Mouse (Mus musculus) WW6 (cell line): ENCODE measurements at regions not wholly inside any gene's neighbourhood (a gene's known extent, or its start where the extent isn't known, plus 50 kb on each side); places are given as distances from the start of the nearest gene placed in this dataset.

Source experiments
- DNase-seq: peaks from one replicate; pipeline ENCODE4 v3.0.0-alpha.2; 2013; ENCODE audit warnings: low read depth, low spot score

- no peak for DNase-seq
These were observed 176.4 kb downstream of the Nucb2 start for GRCm38 (mm10) chr7:116680523-116680922.

DNA sequence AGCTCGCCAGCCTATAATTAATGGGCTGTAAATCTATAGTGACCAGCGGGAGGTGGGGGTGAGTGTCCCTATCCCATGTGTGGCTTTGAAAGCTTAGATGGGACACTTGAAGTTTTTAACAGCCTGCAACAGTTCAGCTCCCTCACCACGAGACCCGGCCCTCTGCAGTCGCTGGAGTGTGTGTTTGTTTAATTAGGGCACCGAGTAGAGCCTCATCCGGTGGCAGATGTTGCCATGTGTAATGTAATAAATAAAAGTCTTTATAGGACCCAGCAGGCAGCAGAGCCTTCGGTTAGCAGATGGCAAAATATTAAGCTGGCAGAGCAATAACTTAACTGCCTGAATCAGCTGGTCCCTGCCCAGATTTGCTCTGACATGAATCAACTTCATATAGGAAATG is 177.1 kb downstream of the Nucb2 start:
- no peak for DNase-seq

DNA sequence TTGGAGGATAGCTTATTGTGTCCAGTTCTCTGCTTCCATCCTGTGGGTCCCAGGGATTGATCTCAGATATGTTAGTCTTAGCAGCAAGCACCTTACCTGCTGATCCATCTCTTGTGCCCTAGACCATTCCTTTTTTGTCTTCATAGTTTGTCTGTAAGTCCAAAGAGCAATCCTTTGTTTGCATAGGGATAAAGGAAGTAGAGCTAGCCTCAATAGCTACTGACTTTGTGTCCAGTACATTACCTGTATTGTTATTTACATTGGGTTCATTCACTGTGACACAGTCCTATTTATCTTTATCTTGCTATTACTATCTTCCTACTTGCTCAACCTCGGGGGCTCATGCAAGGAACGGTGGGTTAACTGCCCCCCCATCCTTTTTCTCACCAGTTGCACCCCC is 196.2 kb downstream of the Nucb2 start:
- no peak for DNase-seq

GRCm38 (mm10) chr7:116701466-116702342 is 197.5 kb downstream of the Nucb2 start:
- peak; percentile 16 for DNase-seq

- DNase-seq, result no peak
These were observed 198.4 kb downstream of the Nucb2 start for GRCm38 (mm10) chr7:116702596-116702995.

DNA sequence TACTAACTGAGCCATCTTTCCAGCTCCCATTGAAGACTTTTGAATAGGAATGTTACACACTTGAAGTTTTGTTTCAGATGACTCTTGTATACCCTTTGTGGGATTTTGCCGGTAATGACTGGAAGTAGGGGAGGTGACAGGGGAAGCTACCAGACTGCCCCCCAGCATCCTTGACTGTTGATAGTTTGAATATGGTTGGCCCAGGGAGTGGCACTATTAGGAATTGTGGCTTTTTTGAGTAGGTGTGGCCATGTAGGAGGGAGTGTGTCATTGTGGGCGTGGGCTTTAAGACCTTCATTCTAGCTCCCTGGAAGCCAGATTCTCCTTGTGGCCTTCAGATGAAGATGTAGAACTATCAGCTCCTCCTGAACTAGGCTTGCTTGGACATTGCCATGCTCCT is 207.4 kb downstream of the Nucb2 start:
- DNase-seq, result no peak

DNA sequence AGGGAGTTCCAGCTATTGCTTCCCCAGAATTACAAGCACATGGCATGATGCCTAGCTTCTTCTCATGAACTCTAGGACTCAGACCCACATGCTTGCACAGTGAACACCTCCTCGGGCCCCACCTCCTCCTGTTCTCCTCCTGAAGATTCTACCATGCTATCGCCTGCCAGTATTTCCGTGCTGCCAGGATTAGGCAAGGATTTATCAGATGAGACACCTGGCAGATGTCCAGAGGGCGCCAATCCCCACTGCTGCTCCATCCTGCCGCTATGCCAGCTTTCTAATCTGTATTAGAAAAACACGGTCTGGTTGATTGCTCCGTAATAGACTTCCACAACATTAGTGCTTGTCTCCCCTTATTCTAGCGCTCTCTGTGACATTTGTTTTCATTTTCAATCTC is 209.0 kb downstream of the Nucb2 start:
- DNase-seq, result no peak

GRCm38 (mm10) chr7:116715234-116716046 is 211.3 kb downstream of the Nucb2 start:
- no peak for DNase-seq

DNA sequence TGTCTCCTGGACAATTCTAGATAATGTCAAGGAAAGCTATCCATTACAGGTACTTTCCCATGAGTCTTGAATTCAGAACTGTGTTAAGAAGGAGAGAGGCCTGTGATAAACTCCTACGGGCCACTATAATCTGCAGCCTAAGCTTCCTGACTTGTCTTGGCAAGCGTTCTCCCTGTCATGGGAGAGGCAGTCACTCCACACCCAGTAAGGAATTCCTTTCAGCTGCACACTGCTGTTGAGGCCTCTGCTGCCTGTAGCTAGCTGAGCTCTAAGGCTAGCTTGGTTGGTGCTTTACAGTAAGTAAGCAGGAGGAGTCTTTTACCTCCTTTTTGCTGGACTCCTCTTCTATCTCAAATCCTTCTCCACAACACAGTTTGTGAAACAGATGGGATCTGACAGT is 224.2 kb downstream of the Nucb2 start:
- DNase-seq, result no peak

DNA sequence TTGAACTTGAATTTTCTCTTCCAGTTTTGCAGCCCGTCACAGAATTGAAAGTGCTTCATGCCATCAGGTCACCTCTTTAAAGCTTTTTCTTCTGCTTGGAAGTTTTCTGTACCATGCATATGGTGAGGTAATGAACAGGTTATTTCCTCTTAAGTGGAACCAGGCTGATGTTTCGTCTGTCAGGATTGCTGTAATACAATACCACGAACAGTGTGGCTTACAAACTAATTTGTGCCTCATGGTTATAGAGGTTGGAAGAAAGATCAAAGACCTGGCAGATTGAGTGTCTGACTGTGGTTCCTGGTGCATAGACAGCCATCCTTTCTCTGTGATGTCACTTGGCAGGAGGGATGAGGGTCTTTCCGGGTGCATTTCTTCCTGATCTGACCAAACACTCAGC is 225.6 kb downstream of the Nucb2 start:
- no peak for DNase-seq

DNA sequence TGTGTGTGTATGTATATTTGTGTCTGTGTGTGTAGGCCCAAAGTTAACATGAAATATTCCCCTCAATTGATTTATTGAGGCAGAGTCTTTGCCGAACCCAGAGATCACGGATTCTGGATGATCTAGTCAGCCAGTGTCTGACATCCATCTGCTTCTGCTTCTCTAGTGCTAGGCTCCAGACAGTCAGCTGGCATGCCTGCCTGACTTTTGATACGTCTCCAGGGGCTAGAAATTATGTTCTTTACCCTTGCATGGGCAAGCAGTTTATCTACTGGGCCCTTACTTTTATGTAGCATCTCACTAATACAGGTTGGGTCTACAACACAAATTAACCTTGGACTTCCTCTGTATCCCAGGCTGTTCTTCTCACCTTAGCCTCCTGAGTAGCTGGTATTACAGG is 231.5 kb downstream of the Nucb2 start:
- DNase-seq, result no peak

- DNase-seq, result no peak
These were observed 232.2 kb downstream of the Nucb2 start for GRCm38 (mm10) chr7:116736333-116736732.

DNA sequence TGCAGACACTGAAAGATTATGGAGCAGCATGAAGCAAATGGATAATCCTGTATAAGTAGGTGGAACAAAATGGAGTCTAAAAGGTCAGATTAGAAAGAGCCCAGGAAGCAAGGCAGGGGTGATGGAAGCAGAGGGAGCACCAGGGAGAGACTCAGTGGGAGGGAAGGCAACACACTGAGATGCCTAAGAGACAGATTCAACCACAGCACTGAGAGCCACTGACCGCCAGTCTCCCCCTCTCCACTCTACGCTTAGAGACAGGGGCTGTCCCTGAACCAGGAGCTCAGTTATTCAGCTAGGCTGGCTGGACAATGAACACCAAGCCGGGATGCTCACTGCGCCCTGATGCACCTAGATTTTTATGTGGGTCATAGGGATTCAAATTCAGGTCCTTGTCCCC is 233.8 kb downstream of the Nucb2 start:
- no peak for DNase-seq

GRCm38 (mm10) chr7:116754556-116754955 is 250.4 kb downstream of the Nucb2 start:
- no peak for DNase-seq

DNA sequence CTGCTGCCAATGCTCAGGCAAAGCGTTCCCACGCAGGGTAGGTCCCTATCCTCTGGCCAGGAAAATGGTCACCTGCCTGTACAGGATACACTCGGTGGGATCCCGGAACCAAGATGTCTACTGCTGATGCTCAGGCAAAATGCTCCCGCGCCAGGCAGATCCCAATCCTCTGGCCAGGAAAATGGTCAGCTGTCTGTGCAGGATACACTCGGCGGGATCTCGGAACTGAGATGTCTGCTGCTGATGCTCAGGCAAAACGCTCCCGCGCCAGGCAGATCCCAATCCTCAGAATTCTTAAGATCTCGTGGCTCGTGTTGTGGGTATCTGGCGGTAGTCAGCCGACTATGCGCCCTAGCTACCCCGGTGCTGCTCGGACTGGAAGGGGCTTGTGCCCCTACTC is 288.0 kb downstream of the Nucb2 start:
- DNase-seq, result peak; percentile 16

- DNase-seq, result no peak
These were observed 304.3 kb downstream of the Nucb2 start for GRCm38 (mm10) chr7:116808475-116808874.

DNA sequence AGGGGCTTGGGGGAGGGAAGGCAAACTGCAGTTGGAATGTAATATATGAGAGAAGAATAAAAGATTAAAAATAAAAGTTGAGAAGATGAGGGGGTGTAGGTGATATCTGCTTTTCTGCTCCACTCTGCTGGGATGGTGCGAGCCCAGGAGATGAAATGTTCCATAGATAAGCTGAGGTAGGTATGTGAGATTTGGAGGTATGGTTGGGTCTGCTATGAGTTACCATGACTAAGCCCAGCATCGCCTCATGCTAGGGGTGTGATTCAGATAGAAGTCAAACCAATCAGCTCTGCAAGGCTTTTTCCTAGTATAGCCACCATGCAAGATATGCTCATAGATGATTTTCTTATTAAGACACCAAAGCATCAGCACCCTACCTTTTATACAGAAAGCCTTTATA is 312.3 kb downstream of the Nucb2 start:
- DNase-seq, result no peak

GRCm38 (mm10) chr7:116817991-116818390 is 313.8 kb downstream of the Nucb2 start:
- no peak for DNase-seq

- DNase-seq, result no peak
These were observed 316.4 kb downstream of the Nucb2 start for GRCm38 (mm10) chr7:116820613-116821012.

DNA sequence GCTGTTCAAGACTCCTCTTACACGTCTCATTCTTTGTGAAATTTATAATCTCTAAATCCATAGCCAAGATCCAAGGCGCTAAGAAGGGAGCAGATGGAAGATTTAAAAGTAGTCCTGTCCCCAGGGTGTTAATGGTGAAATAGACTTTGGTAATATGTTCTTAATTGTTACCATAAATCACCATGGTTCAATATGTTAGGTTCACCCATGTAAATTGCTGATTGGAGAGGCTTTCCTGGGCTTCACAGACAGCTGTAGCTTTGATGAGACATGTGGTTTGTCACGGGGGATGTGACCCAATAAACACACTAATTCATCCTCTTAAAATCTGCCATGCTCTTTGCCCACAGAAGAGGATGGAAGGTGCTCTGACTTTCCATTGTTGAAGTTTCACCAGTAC is 338.7 kb downstream of the Nucb2 start:
- no peak for DNase-seq

DNA sequence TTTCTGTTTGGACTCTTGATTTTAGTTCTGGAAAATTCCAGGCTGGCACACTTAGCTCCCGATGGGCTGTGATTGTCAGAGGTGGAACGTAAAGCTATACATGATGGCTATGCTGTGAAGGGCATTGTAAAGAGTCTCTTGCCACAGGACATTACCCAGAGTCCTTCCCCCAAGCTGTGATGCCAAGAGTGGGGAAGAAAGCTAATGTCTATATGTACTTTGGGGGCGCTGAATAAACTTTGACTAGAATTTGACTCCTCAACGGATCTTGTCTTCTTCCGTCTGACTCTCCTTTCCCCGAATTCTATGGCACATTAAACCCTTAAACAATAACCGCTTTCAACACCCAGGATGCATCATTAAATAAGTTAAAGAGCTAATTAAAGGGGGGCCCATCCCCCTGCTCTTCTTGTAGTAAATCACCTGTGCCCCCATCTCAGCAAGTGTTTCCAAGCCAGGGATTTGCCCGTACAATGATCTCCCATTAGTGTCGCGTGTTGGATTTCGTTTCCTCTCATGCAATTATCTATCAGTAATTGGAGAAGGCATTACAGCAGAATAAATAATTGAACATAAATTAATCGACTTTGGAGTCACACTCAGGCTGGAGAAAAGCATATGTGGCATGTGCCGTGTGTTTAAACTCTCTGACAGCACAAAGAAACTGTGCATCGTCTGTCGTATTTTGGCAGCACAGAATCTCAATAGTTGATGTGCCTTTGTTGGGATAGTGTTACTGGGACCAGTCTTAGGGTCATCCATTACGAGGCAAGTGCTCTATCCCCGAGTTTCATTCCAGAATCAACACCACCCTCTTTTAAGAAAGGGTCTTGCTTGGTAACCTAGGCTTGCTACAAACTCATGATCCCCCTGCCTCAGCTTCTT is 343.9 kb downstream of the Nucb2 start:
- DNase-seq, result no peak

- no peak for DNase-seq
These were observed 349.2 kb downstream of the Nucb2 start for GRCm38 (mm10) chr7:116853351-116853750.
